Mouse (Mus musculus): ENCODE measurements at regions not wholly inside any gene's neighbourhood (a gene's known extent, or its start where the extent isn't known, plus 50 kb on each side); places are given as distances from the start of the nearest gene placed in this dataset.

Small RNA genes lying in the stretch of these regions (microRNA-seq; reads per million reads assigned to microRNA genes)
- gene Mir129-2 (0 reads per million in 2 experiments), gene Mir129b (0 reads per million in 2 experiments)

Data from heart, postnatal 10 days (tissue).